Mouse (Mus musculus) bone marrow, adult 2 months (tissue): Measurements from ENCODE around the gene Atp2b4.

Experiments used
- CTCF ChIP-seq: fragments of 200-500 bp; IDR thresholded peaks from 2 replicates; pipeline ENCODE4 v1.5.1; 2011; ENCODE audit warnings: low read length, control low read depth; ENCODE audit not compliant: control insufficient read depth, insufficient read depth
- POLR2A ChIP-seq: fragments of 200-500 bp; IDR thresholded peaks from 2 replicates; pipeline ENCODE4 v1.6.1; 2011; ENCODE audit warnings: low read depth, mild to moderate bottlenecking, control low read depth, low read length, borderline replicate concordance; ENCODE audit not compliant: control insufficient read depth

GRCm38 (mm10) chr1:133808020-133808419, 7.2 kb upstream of the Atp2b4 start:
- TF ChIP-seq POLR2A (no peak), CTCF (no peak)
